Mouse (Mus musculus) MEL (cell line): ENCODE measurements around the gene Zbtb20. TPM values are rescaled to one million over a fixed set of nuclear protein-coding genes. Genes with fewer than 3 reads are reported as not detected.

Experiments used
- DNase-seq: peaks from one replicate; pipeline ENCODE4 v3.0.0; 2011; ENCODE audit warnings: low read depth, low spot score
- H3K27ac ChIP-seq: 2 replicates; pipeline ENCODE4 v1.5.1; 2012; ENCODE audit warnings: low read depth, mild to moderate bottlenecking, control low read depth, low read length, moderate library complexity; ENCODE audit not compliant: control insufficient read depth
- H3K27me3 ChIP-seq, 2 experiments: fragments of 150-350 bp in 1 of 2; sonication (generic) in 1 of 2; 2 replicates each; pipeline ENCODE4 v1.6.1; 2012; ENCODE audit warnings: low read length in 2 of 2, mild to moderate bottlenecking in 2 of 2, improper control_type of control experiment in 1 of 2, moderate library complexity in 1 of 2; ENCODE audit not compliant: insufficient read depth in 2 of 2, control insufficient read depth in 1 of 2
- H3K36me3 ChIP-seq, 2 experiments: 2 replicates each; pipeline ENCODE4 v1.6.1; 2012 to 2014; ENCODE audit warnings: low read length in 2 of 2, improper control_type of control experiment in 1 of 2, inconsistent platforms in 1 of 2, mild to moderate bottlenecking in 1 of 2; ENCODE audit not compliant: insufficient read depth in 2 of 2, control insufficient read depth in 1 of 2
- H3K4me1 ChIP-seq, 2 experiments: fragments of 150-350 bp in 1 of 2; sonication (generic) in 1 of 2; 2 replicates each; pipeline ENCODE4 v1.6.1; 2012; ENCODE audit warnings: low read length in 2 of 2, improper control_type of control experiment in 1 of 2, mild to moderate bottlenecking in 1 of 2; ENCODE audit not compliant: insufficient read depth in 2 of 2, control insufficient read depth in 1 of 2
- H3K4me3 ChIP-seq, 2 experiments: fragments of 150-350 bp in 1 of 2; sonication (generic) in 1 of 2; 2 replicates each; pipeline ENCODE4 v1.5.1; 2012; ENCODE audit warnings: low read depth in 2 of 2, low read length in 2 of 2, mild to moderate bottlenecking in 2 of 2, moderate library complexity in 2 of 2, control low read depth in 1 of 2, improper control_type of control experiment in 1 of 2; ENCODE audit not compliant: control insufficient read depth in 1 of 2, insufficient read depth in 1 of 2
- H3K79me2 ChIP-seq: 2 replicates; pipeline ENCODE4 v1.6.1; 2012; ENCODE audit warnings: mild to moderate bottlenecking, low read length, moderate library complexity; ENCODE audit not compliant: control insufficient read depth, poor library complexity, insufficient read depth
- H3K9ac ChIP-seq: 2 replicates; pipeline ENCODE4 v1.6.1; 2012; ENCODE audit warnings: low read depth, mild to moderate bottlenecking, control low read depth, low read length, moderate library complexity; ENCODE audit not compliant: control insufficient read depth, poor library complexity, severe bottlenecking
- H3K9me3 ChIP-seq: fragments of 150-350 bp; sonication (generic); replicated peaks from 2 replicates; pipeline ENCODE4 v1.6.1; 2012; ENCODE audit warnings: mild to moderate bottlenecking, low read length, improper control_type of control experiment, moderate library complexity; ENCODE audit not compliant: insufficient read depth
- BHLHE40 ChIP-seq: IDR thresholded peaks from 2 replicates; pipeline ENCODE4 v1.6.1; 2012; ENCODE audit warnings: low read depth, mild to moderate bottlenecking, inconsistent platforms, low read length, improper control_type of control experiment, borderline replicate concordance
- CHD1 ChIP-seq: IDR thresholded peaks from 2 replicates; pipeline ENCODE4 v1.6.1; 2012; ENCODE audit warnings: low read depth, mild to moderate bottlenecking, inconsistent platforms, low read length, improper control_type of control experiment
- CHD2 ChIP-seq: IDR thresholded peaks from 2 replicates; pipeline ENCODE4 v1.6.1; 2011; ENCODE audit warnings: low read length, improper control_type of control experiment
- E2F4 ChIP-seq: IDR thresholded peaks from 2 replicates; pipeline ENCODE4 v1.6.1; 2011; ENCODE audit warnings: low read depth, low read length, improper control_type of control experiment, borderline replicate concordance
- GATA1 ChIP-seq: IDR thresholded peaks from 2 replicates; pipeline ENCODE4 v1.6.1; 2011; ENCODE audit warnings: low read depth, low read length, improper control_type of control experiment
- HCFC1 ChIP-seq: IDR thresholded peaks from 2 replicates; pipeline ENCODE4 v1.6.1; 2012; ENCODE audit warnings: low read depth, mild to moderate bottlenecking, inconsistent platforms, low read length, improper control_type of control experiment, moderate library complexity
- JUND ChIP-seq: IDR thresholded peaks from 2 replicates; pipeline ENCODE4 v1.6.1; 2011; ENCODE audit warnings: low read depth, mild to moderate bottlenecking, improper control_type of control experiment, low read length
- KAT2A ChIP-seq: conservative IDR thresholded peaks from 2 replicates; pipeline ENCODE4 v1.6.1; 2012; ENCODE audit warnings: low read depth, low read length, improper control_type of control experiment, inconsistent platforms
- MAZ ChIP-seq: IDR thresholded peaks from 2 replicates; pipeline ENCODE4 v1.6.1; 2012; ENCODE audit warnings: low read depth, mild to moderate bottlenecking, inconsistent platforms, low read length, improper control_type of control experiment
- MEF2A ChIP-seq: IDR thresholded peaks from 2 replicates; pipeline ENCODE4 v1.6.1; 2014; ENCODE audit warnings: low read depth, mild to moderate bottlenecking, inconsistent platforms, low read length, improper control_type of control experiment; ENCODE audit not compliant: poor library complexity, insufficient replicate concordance, severe bottlenecking; ENCODE audit errors: extremely low read depth
- MXI1 ChIP-seq: IDR thresholded peaks from 2 replicates; pipeline ENCODE4 v1.6.1; 2011; ENCODE audit warnings: mild to moderate bottlenecking, low read depth, low read length, improper control_type of control experiment
- MYB ChIP-seq: IDR thresholded peaks from 2 replicates; pipeline ENCODE4 v1.6.1; 2011; ENCODE audit warnings: mild to moderate bottlenecking, low read depth, low read length, improper control_type of control experiment
- NELFE ChIP-seq: IDR thresholded peaks from 2 replicates; pipeline ENCODE4 v1.6.1; 2011; ENCODE audit warnings: low read depth, low read length, improper control_type of control experiment
- NRF1 ChIP-seq: IDR thresholded peaks from 2 replicates; pipeline ENCODE4 v1.6.1; 2014; ENCODE audit warnings: low read depth, mild to moderate bottlenecking, inconsistent platforms, low read length, improper control_type of control experiment, moderate library complexity; ENCODE audit not compliant: poor library complexity, insufficient read depth, severe bottlenecking
- POLR2AphosphoS2 ChIP-seq: IDR thresholded peaks from 2 replicates; pipeline ENCODE4 v1.6.1; 2011; ENCODE audit warnings: low read length, improper control_type of control experiment
- POLR2AphosphoS5 ChIP-seq: IDR thresholded peaks from 2 replicates; pipeline ENCODE4 v1.6.1; 2012; ENCODE audit warnings: low read depth, borderline replicate concordance, mild to moderate bottlenecking, inconsistent platforms, low read length, moderate library complexity, mixed read lengths
- RCOR1 ChIP-seq: IDR thresholded peaks from 2 replicates; pipeline ENCODE4 v1.6.1; 2012; ENCODE audit warnings: low read depth, mild to moderate bottlenecking, inconsistent platforms, low read length, improper control_type of control experiment
- SMC3 ChIP-seq: IDR thresholded peaks from 2 replicates; pipeline ENCODE4 v1.6.1; 2011; ENCODE audit warnings: low read depth, low read length, improper control_type of control experiment
- TAL1 ChIP-seq: IDR thresholded peaks from 2 replicates; pipeline ENCODE4 v1.6.1; 2012; ENCODE audit warnings: mild to moderate bottlenecking, inconsistent platforms, low read length, moderate library complexity, mixed read lengths
- TCF12 ChIP-seq: IDR thresholded peaks from 2 replicates; pipeline ENCODE4 v1.6.1; 2014; ENCODE audit warnings: low read depth, mild to moderate bottlenecking, inconsistent platforms, low read length, improper control_type of control experiment, moderate library complexity
- UBTF ChIP-seq: IDR thresholded peaks from 2 replicates; pipeline ENCODE4 v1.6.1; 2012; ENCODE audit warnings: low read depth, mild to moderate bottlenecking, inconsistent platforms, low read length, improper control_type of control experiment, moderate library complexity, borderline replicate concordance; ENCODE audit not compliant: insufficient read depth
- USF1 ChIP-seq: IDR thresholded peaks from 2 replicates; pipeline ENCODE4 v1.6.1; 2014; ENCODE audit warnings: low read depth, mild to moderate bottlenecking, inconsistent platforms, low read length, improper control_type of control experiment, moderate library complexity
- USF2 ChIP-seq, 2 experiments: IDR thresholded peaks; 2 replicates each; pipeline ENCODE4 v1.6.1; 2011 to 2012; ENCODE audit warnings: improper control_type of control experiment in 2 of 2, low read length in 2 of 2, borderline replicate concordance in 1 of 2, inconsistent platforms in 1 of 2, low read depth in 1 of 2, mild to moderate bottlenecking in 1 of 2; ENCODE audit not compliant: insufficient read depth in 1 of 2
- ZC3H11A ChIP-seq: IDR thresholded peaks from 2 replicates; pipeline ENCODE4 v1.6.1; 2012; ENCODE audit warnings: low read depth, mild to moderate bottlenecking, inconsistent platforms, low read length, improper control_type of control experiment
- ZKSCAN1 ChIP-seq: IDR thresholded peaks from 2 replicates; pipeline ENCODE4 v1.6.1; 2012; ENCODE audit warnings: low read depth, mild to moderate bottlenecking, inconsistent platforms, low read length, improper control_type of control experiment, moderate library complexity
- ZNF384 ChIP-seq: IDR thresholded peaks from 2 replicates; pipeline ENCODE4 v1.6.1; 2012; ENCODE audit warnings: low read depth, mild to moderate bottlenecking, inconsistent platforms, low read length, improper control_type of control experiment
- polyA plus RNA-seq, 2 experiments: library from polyadenylated mRNA; stranded (reverse) in 1 of 2; unstranded in 1 of 2; fragments of >175 nt in 1 of 2; fragments of >200 nt in 1 of 2; gene quantifications; 2 replicates each; pipeline versions ENCODE4 v1.2.1 to v1.2.4; 2012; ENCODE audit warnings: low replicate concordance in 2 of 2, low read depth in 1 of 2; ENCODE audit not compliant: insufficient read length in 2 of 2, insufficient read depth in 1 of 2, missing spikeins in 1 of 2
- total RNA-seq: library from RNA; depleted of rRNA; stranded (reverse); fragments of 300-350 nt; gene quantifications from 2 replicates; pipeline ENCODE4 v1.2.3, GENCODE M21; 2012

Zbtb20 gene
- total and polyA plus RNA-seq, 3 experiments: 0.17 to 0.27 TPM; not detected in 1

DNA sequence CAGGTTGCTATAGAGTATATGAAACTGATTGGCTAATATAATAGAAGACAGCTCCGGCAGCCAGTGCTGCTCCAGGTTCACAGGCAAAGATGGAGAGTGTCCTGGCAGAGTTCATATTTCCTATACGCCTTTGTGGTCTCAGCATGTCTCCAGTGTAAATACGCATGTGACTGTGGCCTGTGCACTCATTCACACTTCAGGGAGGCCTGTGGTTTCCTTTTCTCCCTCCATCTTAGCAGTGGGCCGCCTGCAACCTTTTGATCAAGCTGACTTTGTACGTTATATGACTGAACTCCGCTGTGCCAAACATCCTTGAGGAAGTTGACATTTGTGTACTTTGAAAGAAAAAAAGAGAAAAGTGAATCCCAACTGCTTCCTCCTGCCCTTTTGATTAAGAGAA lies 501.1 kb downstream of the Zbtb20 start:
- Histone ChIP-seq H3K4me3 (no peak overlapping the region), H3K4me1 (no peaks in the 10 kb centered on the region), H3K9me3 (no peaks in the 10 kb centered on the region), H3K79me2 (no peaks in the 10 kb centered on the region), H3K27ac (no peak overlapping the region), H3K27me3 (no peaks in the 10 kb centered on the region), H3K9ac (no peak overlapping the region), H3K36me3 (no peaks in the 10 kb centered on the region)
- no peak for DNase-seq
- TF ChIP-seq TAL1 (no peak), UBTF (no peak), USF2 (IDR thresholded peaks at IDR 0.05; ENCODE audit: borderline replicate concordance in 1 of 2, insufficient read depth in 1 of 2, low read depth in 1 of 2, low read length in 2 of 2) (no peak), SMC3 (no peak), BHLHE40 (no peak), CHD2 (no peak), JUND (no peak), ZKSCAN1 (no peak), CHD1 (no peak), MXI1 (no peak), KAT2A (no peak), MAZ (no peak), POLR2AphosphoS5 (no peak), HCFC1 (no peak), NELFE (no peak), E2F4 (no peak), GATA1 (no peak)

DNA sequence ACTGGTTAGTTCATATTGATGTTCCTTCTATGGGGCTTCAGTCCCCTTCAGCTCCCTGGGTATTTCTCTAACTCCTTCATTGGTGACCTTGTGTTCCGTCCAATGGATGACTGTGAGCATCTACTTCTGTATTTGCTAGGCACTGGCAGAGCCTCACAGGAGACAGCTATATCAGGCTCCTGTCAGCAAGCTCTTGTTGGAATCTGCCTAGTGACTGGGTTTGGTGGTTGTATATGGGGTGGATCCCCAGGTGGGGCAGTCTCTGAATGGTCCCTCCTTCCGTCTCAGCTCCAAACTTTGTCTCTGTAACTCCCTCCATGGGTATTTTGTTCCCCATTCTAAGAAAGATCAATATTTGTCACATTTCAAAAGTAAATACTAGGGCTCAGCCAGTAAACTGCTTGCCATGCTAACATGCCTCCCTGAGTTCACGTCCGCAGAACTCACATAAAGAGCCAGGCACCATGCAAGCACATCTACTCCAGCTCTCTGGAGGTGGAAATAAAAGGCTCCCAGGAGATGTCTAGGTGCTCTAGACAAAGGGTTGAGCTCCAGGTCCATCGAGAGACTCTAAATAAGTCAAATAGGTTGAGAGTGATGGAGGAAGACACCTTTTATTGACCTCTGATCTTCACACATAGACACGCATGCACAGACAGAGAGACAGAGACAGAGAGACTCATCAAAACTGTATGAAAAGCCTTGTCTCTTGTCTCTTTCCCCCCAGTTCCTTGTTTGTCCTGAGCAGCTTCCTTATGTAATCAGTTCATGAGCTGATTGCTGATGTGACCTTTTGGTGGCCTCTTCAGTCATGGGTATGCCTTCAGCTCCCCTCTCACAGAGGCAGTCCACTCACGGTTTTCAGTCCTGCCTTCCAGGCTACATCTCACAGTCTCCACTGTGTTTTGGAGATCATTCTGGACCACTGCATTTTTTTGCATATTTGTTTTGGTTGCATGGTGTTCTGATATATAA lies 504.0 kb downstream of the Zbtb20 start:
- Histone ChIP-seq H3K4me3 (no peak overlapping the region), H3K27ac (no peak overlapping the region), H3K27me3 (no peaks in the 10 kb centered on the region), H3K9ac (no peak overlapping the region), H3K79me2 (no peaks in the 10 kb centered on the region), H3K36me3 (no peaks in the 10 kb centered on the region), H3K9me3 (no peaks in the 10 kb centered on the region), H3K4me1 (no peaks in the 10 kb centered on the region)
- DNase-seq: no peak
- TF ChIP-seq ZNF384: no peak
- TF ChIP-seq POLR2AphosphoS5: no peak
- no peak for TF ChIP-seq MEF2A
- no peak for TF ChIP-seq USF1
- no peak for TF ChIP-seq KAT2A
- TF ChIP-seq HCFC1: no peak
- no peak for TF ChIP-seq NELFE
- no peak for TF ChIP-seq NRF1
- no peak for TF ChIP-seq MYB
- no peak for TF ChIP-seq MXI1
- TF ChIP-seq RCOR1: no peak
- no peak for TF ChIP-seq ZC3H11A
- no peak for TF ChIP-seq TCF12
- TF ChIP-seq UBTF: no peak
- TF ChIP-seq E2F4: no peak
- TF ChIP-seq POLR2AphosphoS2: no peak
